Mouse (Mus musculus) C2C12 (cell line): ENCODE data around the gene Micu2.

Source experiments
- CEBPB ChIP-seq: IDR thresholded peaks from one replicate; pipeline ENCODE4 v1.6.1; 2011; ENCODE audit warnings: low read depth, mild to moderate bottlenecking, control low read depth, moderate library complexity
- CTCF ChIP-seq: IDR thresholded peaks from one replicate; pipeline ENCODE4 v1.5.1; 2011; ENCODE audit not compliant: control insufficient read depth, insufficient read depth, insufficient read length
- FOSL1 ChIP-seq: IDR thresholded peaks from one replicate; pipeline ENCODE4 v1.8.0; 2011; ENCODE audit warnings: mild to moderate bottlenecking, low read length; ENCODE audit not compliant: poor library complexity, insufficient read depth, severe bottlenecking
- MAX ChIP-seq: IDR thresholded peaks from one replicate; pipeline ENCODE4 v1.6.1; 2011; ENCODE audit warnings: mild to moderate bottlenecking, control low read depth
- MYOD1 ChIP-seq: IDR thresholded peaks from one replicate; pipeline ENCODE4 v1.6.1; 2011; ENCODE audit warnings: low read depth; ENCODE audit not compliant: control insufficient read depth, insufficient read length
- MYOG ChIP-seq: IDR thresholded peaks from one replicate; pipeline ENCODE4 v1.6.1; 2011; ENCODE audit not compliant: control insufficient read depth, insufficient read length; ENCODE audit errors: extremely low read depth
- USF1 ChIP-seq: IDR thresholded peaks from one replicate; pipeline ENCODE4 v1.6.1; 2011; ENCODE audit warnings: low read depth, mild to moderate bottlenecking, control low read depth, moderate library complexity

DNA sequence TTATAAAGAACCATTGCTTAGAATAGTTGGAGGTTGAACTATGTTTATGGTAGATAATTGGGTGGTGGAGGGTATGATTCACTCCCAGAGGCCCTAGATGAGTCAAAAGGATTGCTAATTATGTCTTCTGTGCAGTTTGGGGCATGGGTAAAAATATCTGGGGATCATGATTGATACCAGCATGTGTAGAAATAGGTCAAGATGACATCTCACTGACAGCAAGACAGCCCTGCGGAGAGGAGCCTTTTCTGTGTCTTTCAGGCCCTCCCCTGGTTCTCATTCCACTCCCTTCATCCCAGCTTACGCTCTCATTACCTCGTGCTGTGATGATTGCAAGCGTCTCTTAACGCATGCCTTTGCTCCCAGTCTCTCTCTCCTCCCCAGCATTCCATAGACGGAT, 4.8 kb upstream of the Micu2 start:
- TF ChIP-seq CTCF: no peak
- TF ChIP-seq MAX: no peak
- TF ChIP-seq USF1: no peak
- no peak for TF ChIP-seq MYOG
- TF ChIP-seq MYOD1: peak; percentile 83
- peak; percentile 21 for TF ChIP-seq FOSL1
- no peak for TF ChIP-seq CEBPB
